Comparison of ENCODE assay signal across 11 mouse cellular contexts in genomic region chr7:132372752-132373513, GRCm38 (mm10). TPM values are rescaled to one million over a fixed set of nuclear protein-coding genes. Genes with fewer than 3 reads are reported as not detected.
DNase-seq lines count a peak whose midpoint lies in the region; ATAC-seq lines count a peak whose summit lies in the region.
"Had no signal": no experiment of that assay in that cellular context is flagged by ENCODE, and none has a peak within 500 bp of the region (broad histone marks: within the 10 kb centered on the region; RNA-seq: fewer than 3 reads in every experiment).

No protein-coding gene starts in this region.

- no peak for ATAC-seq in hindbrain, embryonic 15.5 days (ENCODE audit: low FRiP score, low read depth)

- H3K27ac ChIP-seq in embryonic facial prominence, embryonic 10.5 days (replicated peaks) = peak overlapping the region; percentile 1
- H3K27ac ChIP-seq in hindbrain, embryonic 15.5 days (replicated peaks) = peak overlapping the region; percentile 61

- no peaks in the 10 kb centered on the region for H3K36me3 ChIP-seq in embryonic facial prominence, embryonic 10.5 days (replicated peaks)
- no peaks in the 10 kb centered on the region for H3K36me3 ChIP-seq in hindbrain, embryonic 15.5 days
- H3K36me3 ChIP-seq: G1E had no signal

- H3K4me2 ChIP-seq in hindbrain, embryonic 15.5 days = 0 out of 2 replicates have a peak overlapping the region, but pooled peaks have one; percentile 6

- DNase-seq in right cerebral cortex, postnatal 4 days = peak; percentile 7
- DNase-seq in right cerebral cortex, adult 2 months (ENCODE audit: low spot score in 2 of 2) = no peak
- no peak for DNase-seq in embryonic facial prominence, embryonic 10.5 days (ENCODE audit: low spot score)
- no peak for DNase-seq in ovary, adult 18-20 months (ENCODE audit: low spot score)
- DNase-seq in c-Kit-positive CD71-positive TER-119-positive erythroid progenitor cells, embryonic 14.5 days (ENCODE audit: low spot score) = no peak
- DNase-seq in testis, postnatal 14 days (ENCODE audit: low spot score) = no peak
- DNase-seq in heart, postnatal 25 days (ENCODE audit: low spot score) = no peak
- DNase-seq: gastrocnemius, postnatal 10 days; kidney, adult 2 months had no signal

- intact Hi-C loops in heart, postnatal 25 days (cut with DNase I) = no loop called here

- H3K4me3 ChIP-seq in embryonic facial prominence, embryonic 10.5 days = no peak overlapping the region
- no peak overlapping the region for H3K4me3 ChIP-seq in hindbrain, embryonic 15.5 days

- peaks cover 29% of the 10 kb centered on the region for H3K27me3 ChIP-seq in embryonic facial prominence, embryonic 10.5 days (replicated peaks; ENCODE audit: low read depth, poor library complexity, severe bottlenecking)
- no peaks in the 10 kb centered on the region for H3K27me3 ChIP-seq in hindbrain, embryonic 15.5 days

- no peaks in the 10 kb centered on the region for H3K9me3 ChIP-seq in embryonic facial prominence, embryonic 10.5 days
- H3K9me3 ChIP-seq in hindbrain, embryonic 15.5 days = no peaks in the 10 kb centered on the region

- no peak overlapping the region for H3K9ac ChIP-seq in hindbrain, embryonic 15.5 days

- peaks cover 30% of the 10 kb centered on the region for H3K4me1 ChIP-seq in embryonic facial prominence, embryonic 10.5 days
- H3K4me1 ChIP-seq in hindbrain, embryonic 15.5 days (replicated peaks) = peaks cover 27% of the 10 kb centered on the region

- 57% methylated on average over 17 of the region's 17 CpGs for WGBS in embryonic facial prominence, embryonic 10.5 days
- 22% methylated on average over 17 of the region's 17 CpGs for WGBS in hindbrain, embryonic 15.5 days

RNA-seq across cellular contexts. Expression of gene Chst15, which starts 55.9 kb away (rescaled TPM):
- 11.8 and 12.7 TPM in 2 replicates for polyA plus RNA-seq in embryonic facial prominence, embryonic 10.5 days (2016; fragmentation: Nextera tagmentation; extraction: Ambion mirVana)
- polyA plus RNA-seq in hindbrain, embryonic 15.5 days (2015; fragmentation: Nextera tagmentation; extraction: Ambion mirVana) = 22.3 and 27.0 TPM in 2 replicates
- total RNA-seq in heart, postnatal 25 days (2021) = 1 to 10 TPM; 7.8 to 9.5 TPM
- polyA plus RNA-seq: G1E had no signal
